Mouse (Mus musculus): ENCODE measurements at regions not wholly inside any gene's neighbourhood (a gene's known extent, or its start where the extent isn't known, plus 50 kb on each side); places are given as distances from the start of the nearest gene placed in this dataset.

DNA sequence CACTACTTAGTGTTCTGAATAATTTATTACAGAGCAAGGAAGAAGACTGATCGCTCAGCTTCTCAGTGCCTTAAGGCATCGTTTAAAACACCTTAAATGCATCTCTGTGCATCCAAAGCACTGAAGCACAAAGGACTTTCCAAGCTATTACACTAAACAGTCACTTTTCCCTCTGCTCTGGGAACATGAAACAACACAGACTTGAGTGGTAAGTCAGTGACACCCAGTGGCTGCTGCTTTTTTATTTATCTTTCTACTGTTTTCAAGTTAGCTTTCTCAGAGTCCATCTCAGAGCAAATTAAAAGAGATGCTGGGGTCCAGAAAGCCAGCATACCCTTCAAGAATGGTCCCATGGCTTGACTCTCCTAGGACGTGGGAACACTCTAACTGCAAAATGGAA is 162.3 kb upstream of the Ttc29 start:
- ATAC-seq (ENCODE audit: insufficient number of reproducible peaks, insufficient read depth, low FRiP score, low TSS enrichment, low read depth), result no peak

GRCm38 (mm10) chr8:78054435-78054834 is 158.7 kb upstream of the Ttc29 start:
- Histone ChIP-seq H3K9me3 (no peaks in the 10 kb centered on the region), H3K4me1 (peaks cover 3% of the 10 kb centered on the region; the same call in 1 of the 2 replicates), H3K27me3 (no peaks in the 10 kb centered on the region), H3K36me3 (no peaks in the 10 kb centered on the region), H3K27ac (no peak overlapping the region), H3K4me3 (no peak overlapping the region), H3K9ac (no peak overlapping the region), H3K4me2 (no peak overlapping the region)
- WGBS, result 18% methylated on average over 5 of the region's 5 CpGs
- no peak for ATAC-seq (ENCODE audit: insufficient number of reproducible peaks, insufficient read depth, low FRiP score, low TSS enrichment, low read depth)

More for the DNA sequence above, 162.3 kb upstream of the Ttc29 start:
- Histone ChIP-seq H3K4me1 (peaks cover 3% of the 10 kb centered on the region; the same call in 1 of the 2 replicates), H3K9ac (no peak overlapping the region), H3K9me3 (no peaks in the 10 kb centered on the region), H3K27ac (no peak overlapping the region), H3K4me3 (no peak overlapping the region), H3K4me2 (no peak overlapping the region), H3K27me3 (no peaks in the 10 kb centered on the region), H3K36me3 (no peaks in the 10 kb centered on the region)
- 77% methylated on average over 3 of the region's 3 CpGs for WGBS

DNA sequence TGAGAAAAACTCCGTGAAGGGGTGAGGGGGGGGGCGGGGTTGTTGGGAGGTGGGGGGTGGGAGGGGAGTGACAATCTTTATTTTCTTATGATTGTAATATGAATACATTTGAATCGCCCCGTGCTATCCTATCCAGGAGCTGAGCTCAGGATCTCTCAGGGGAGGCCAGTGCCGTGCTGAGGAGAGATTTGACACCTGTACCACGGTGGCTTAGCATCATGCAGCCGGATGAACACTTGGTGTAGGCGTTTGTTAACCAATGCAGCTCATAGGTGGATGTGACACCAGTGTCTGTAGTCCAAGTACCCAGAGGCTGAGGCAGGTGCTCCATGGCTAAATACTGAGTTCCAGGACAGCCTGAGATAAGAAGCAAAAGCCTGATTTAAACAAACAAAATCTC is 158.2 kb upstream of the Ttc29 start:
- Histone ChIP-seq H3K4me3 (no peak overlapping the region), H3K9ac (no peak overlapping the region), H3K36me3 (no peaks in the 10 kb centered on the region), H3K27me3 (no peaks in the 10 kb centered on the region), H3K9me3 (no peaks in the 10 kb centered on the region), H3K27ac (no peak overlapping the region), H3K4me2 (no peak overlapping the region), H3K4me1 (peaks cover 3% of the 10 kb centered on the region; the same call in 1 of the 2 replicates)
- ATAC-seq (ENCODE audit: insufficient number of reproducible peaks, insufficient read depth, low FRiP score, low TSS enrichment, low read depth), result 0 out of 2 replicates have a peak, but pooled peaks have one; percentile 43
- 14% methylated on average over 8 of the region's 8 CpGs for WGBS

- ATAC-seq (ENCODE audit: insufficient number of reproducible peaks, insufficient read depth, low FRiP score, low TSS enrichment, low read depth), result no peak
Measured at GRCm38 (mm10) chr8:78055531-78055930, 157.6 kb upstream of the Ttc29 start.

DNA sequence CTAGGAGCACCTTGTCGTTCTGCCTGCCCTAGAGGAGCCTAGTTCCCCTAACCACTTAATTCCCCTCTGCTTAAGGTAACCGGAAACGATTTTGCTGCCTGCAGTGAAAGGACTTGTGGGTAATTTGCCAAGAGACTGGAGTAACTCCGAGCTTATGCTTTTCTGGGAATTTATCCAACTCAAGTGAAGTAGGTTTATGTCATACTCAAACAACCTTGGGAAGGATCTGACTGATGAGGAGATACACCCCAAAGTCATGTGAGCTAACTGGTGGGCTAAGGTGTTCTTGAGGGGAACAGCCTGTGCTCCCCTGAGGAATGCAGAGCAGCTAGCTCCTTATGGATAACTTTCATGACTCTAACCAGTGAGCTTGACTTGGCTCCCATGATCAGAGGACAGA is 155.7 kb upstream of the Ttc29 start:
- H3K4me1 ChIP-seq, result peaks cover 7% of the 10 kb centered on the region; the same call in 1 of the 2 replicates
- no peak overlapping the region for H3K4me3 ChIP-seq
- no peak overlapping the region for H3K9ac ChIP-seq
- H3K9me3 ChIP-seq, result no peaks in the 10 kb centered on the region
- no peak overlapping the region for H3K27ac ChIP-seq
- WGBS, result 55% methylated on average over 4 of the region's 4 CpGs
- no peaks in the 10 kb centered on the region for H3K36me3 ChIP-seq
- H3K4me2 ChIP-seq, result no peak overlapping the region
- no peak for ATAC-seq (ENCODE audit: insufficient number of reproducible peaks, insufficient read depth, low FRiP score, low TSS enrichment, low read depth)
- no peaks in the 10 kb centered on the region for H3K27me3 ChIP-seq

More at GRCm38 (mm10) chr8:78055531-78055930, 157.6 kb upstream of the Ttc29 start:
- H3K4me1 ChIP-seq, result peaks cover 3% of the 10 kb centered on the region; the same call in 1 of the 2 replicates
- H3K4me3 ChIP-seq, result no peak overlapping the region
- H3K9me3 ChIP-seq, result no peaks in the 10 kb centered on the region
- H3K27ac ChIP-seq, result no peak overlapping the region
- no peaks in the 10 kb centered on the region for H3K36me3 ChIP-seq
- H3K27me3 ChIP-seq, result no peaks in the 10 kb centered on the region
- no peak overlapping the region for H3K9ac ChIP-seq
- H3K4me2 ChIP-seq, result no peak overlapping the region
- 61% methylated on average over 3 of the region's 3 CpGs for WGBS

DNA sequence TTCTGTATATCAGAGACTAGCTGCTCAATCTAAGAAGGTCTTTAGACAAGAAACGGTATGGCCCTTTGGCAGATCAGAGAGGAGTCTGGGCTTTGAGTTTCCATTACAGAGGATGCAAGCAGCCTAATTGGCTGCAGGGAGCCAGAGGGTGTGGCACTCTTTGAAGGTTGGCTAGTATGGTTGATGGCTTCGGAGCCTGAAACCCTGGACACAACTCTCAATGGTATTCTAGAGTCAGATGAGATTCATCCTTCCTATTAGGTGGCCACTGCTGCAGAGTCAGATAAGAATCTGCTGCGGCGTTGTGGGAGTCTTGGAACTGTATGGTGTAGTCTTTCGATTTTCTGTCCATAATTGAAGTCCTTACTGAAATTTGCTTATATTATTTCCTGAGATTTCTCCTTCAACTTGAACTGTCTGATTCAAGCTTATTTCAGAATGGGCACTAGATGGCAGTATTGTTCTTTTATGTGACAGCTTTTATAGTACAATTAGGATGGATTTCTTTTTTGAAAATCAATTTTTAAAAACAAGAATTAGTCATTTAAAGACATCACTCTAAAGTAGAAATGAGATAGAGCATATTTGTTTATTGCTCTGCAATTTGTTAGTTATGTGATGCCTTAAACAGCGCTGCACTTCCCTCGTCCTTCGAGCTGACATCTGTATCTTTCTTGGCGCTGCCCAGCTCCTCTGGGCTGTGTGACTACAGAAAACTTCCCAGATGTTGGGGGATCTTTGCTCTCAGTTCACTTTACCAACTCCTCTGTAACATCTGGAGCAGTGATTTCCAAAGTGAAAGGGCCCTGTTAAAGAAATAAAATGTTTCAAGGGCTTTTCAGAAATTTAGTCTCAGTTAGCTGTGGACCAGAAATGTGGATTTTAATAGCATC is 151.0 kb upstream of the Ttc29 start:
- Histone ChIP-seq H3K27me3 (peaks cover 9% of the 10 kb centered on the region), H3K9me3 (no peaks in the 10 kb centered on the region), H3K27ac (peak overlapping the region; percentile 12; the same call in 1 of the 2 replicates), H3K4me1 (peaks cover 27% of the 10 kb centered on the region), H3K4me3 (no peak overlapping the region), H3K9ac (no peak overlapping the region), H3K36me3 (no peaks in the 10 kb centered on the region), H3K4me2 (peak overlapping the region; percentile 46)
- 32% methylated on average over 9 of the region's 9 CpGs for WGBS
- no peak for ATAC-seq (ENCODE audit: insufficient number of reproducible peaks, insufficient read depth, low FRiP score, low TSS enrichment, low read depth)

DNA sequence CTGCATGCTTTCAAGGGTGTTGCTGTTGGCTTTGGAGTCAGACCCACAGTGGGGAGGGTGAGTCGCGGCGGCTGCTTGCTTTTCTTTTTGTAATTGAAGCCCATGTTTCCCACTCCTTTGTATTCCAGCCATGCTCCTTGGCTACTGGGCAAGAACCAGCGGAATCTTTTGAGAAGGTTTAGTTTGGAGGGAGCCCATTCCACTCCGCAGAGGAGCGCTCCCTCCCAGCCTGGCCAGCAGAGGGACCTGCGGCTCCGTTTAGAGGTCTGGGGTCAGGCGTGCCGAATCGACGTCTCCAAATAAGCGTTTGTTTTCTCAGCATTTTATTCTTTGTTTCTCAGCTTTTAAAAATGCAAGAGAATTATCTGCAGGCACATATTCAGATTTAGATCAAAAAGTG is 149.6 kb upstream of the Ttc29 start:
- Histone ChIP-seq H3K4me3 (peak overlapping the region; percentile 30), H3K36me3 (no peaks in the 10 kb centered on the region), H3K27ac (no peak overlapping the region), H3K4me1 (peaks cover 28% of the 10 kb centered on the region), H3K9me3 (no peaks in the 10 kb centered on the region), H3K4me2 (peak overlapping the region; percentile 58), H3K27me3 (peaks cover 22% of the 10 kb centered on the region), H3K9ac (peak overlapping the region; percentile 49; the same call in 1 of the 2 replicates)
- no peak for ATAC-seq (ENCODE audit: insufficient number of reproducible peaks, insufficient read depth, low FRiP score, low TSS enrichment, low read depth)
- WGBS, result 2% methylated on average over 13 of the region's 13 CpGs

GRCm38 (mm10) chr8:78064161-78064560 is 148.9 kb upstream of the Ttc29 start:
- H3K4me3 ChIP-seq, result peak overlapping the region; percentile 30
- H3K4me2 ChIP-seq, result peak overlapping the region; percentile 58
- H3K27ac ChIP-seq, result no peak overlapping the region
- H3K27me3 ChIP-seq, result peaks cover 23% of the 10 kb centered on the region
- no peaks in the 10 kb centered on the region for H3K9me3 ChIP-seq
- H3K36me3 ChIP-seq, result no peaks in the 10 kb centered on the region
- 39% methylated on average over 13 of the region's 13 CpGs for WGBS
- peak overlapping the region; percentile 49 for H3K9ac ChIP-seq
- peaks cover 32% of the 10 kb centered on the region for H3K4me1 ChIP-seq
- no peak for ATAC-seq (ENCODE audit: insufficient number of reproducible peaks, insufficient read depth, low FRiP score, low TSS enrichment, low read depth)

DNA sequence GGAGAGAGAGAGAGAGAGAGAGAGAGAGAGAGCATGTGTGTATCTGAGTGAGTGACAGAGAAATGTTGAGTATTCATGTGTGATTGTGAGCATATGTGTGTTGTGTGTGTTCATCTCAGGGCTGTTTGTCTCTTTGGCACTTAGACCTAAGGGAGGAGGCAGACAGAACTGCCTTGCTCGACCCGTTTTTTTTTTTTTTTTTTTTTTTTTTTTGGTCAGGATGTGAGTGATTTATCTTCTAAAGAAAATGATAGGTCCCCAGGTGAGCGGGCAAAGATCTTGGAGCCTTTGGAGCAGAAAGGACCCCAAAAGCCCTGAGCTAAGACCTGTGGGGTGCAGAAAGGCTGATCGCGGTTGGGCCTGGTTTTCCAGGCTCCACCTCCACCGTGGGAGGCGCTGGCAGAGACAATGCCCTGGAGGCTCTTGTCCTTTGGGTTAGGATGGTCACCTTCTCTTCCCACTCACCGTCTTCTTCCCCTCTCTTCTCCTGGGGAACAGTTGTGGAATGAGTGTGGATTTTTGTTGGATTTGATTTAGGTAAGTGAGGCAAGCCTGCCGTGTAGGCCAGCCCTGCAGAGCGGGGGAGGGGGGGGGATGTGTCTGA is 147.1 kb upstream of the Ttc29 start:
- peaks cover 23% of the 10 kb centered on the region for H3K27me3 ChIP-seq
- H3K9ac ChIP-seq, result no peak overlapping the region
- no peak overlapping the region for H3K4me3 ChIP-seq
- ATAC-seq (ENCODE audit: insufficient number of reproducible peaks, insufficient read depth, low FRiP score, low TSS enrichment, low read depth), result no peak
- H3K9me3 ChIP-seq, result no peaks in the 10 kb centered on the region
- WGBS, result 29% methylated on average over 10 of the region's 10 CpGs
- no peaks in the 10 kb centered on the region for H3K36me3 ChIP-seq
- no peak overlapping the region for H3K4me2 ChIP-seq
- no peak overlapping the region for H3K27ac ChIP-seq
- H3K4me1 ChIP-seq, result peaks cover 32% of the 10 kb centered on the region

DNA sequence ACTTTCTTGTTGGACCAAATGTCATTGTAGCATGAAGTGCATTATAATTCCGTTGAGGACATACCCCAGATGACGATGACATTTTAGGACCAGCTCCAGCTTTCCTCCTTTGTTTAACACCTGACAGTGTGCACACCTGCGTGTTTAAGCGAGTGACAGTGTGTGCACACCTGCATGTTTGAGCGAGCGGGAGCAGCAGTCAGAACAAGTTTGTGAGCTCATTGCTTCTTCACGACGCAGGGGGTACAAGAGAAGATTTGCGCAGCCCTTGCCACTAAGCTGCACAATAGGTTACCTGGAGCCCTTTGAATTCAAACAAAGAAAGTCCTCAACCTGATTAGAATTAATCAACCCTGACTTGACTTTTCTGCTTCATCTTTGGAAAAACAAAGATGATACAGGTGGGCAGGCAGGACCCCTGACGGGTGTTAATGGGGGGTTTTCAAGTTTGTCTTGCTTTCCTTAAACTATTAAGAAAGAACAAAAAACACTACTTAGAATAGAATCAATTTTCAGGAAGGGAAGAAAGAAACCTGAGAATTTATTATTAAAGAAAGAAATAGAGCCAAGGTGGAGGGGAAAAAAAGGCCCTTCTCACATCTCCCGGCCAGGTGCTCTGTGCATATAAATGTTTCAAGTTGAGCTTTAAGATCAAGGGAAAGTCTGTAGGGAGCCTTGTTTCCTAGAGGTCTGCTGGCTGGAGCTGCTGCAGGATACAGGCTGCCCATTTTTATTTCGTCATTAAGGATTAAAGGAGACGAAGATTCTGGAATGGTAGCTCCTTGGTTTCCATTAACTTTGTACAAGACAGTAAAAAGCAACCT is 144.8 kb upstream of the Ttc29 start:
- Histone ChIP-seq H3K4me2 (no peak overlapping the region), H3K27me3 (peaks cover 23% of the 10 kb centered on the region), H3K4me1 (peaks cover 21% of the 10 kb centered on the region), H3K9me3 (no peaks in the 10 kb centered on the region), H3K27ac (no peak overlapping the region), H3K9ac (no peak overlapping the region), H3K4me3 (no peak overlapping the region), H3K36me3 (no peaks in the 10 kb centered on the region)
- 21% methylated on average over 13 of the region's 13 CpGs for WGBS
- ATAC-seq (ENCODE audit: insufficient number of reproducible peaks, insufficient read depth, low FRiP score, low TSS enrichment, low read depth), result no peak

DNA sequence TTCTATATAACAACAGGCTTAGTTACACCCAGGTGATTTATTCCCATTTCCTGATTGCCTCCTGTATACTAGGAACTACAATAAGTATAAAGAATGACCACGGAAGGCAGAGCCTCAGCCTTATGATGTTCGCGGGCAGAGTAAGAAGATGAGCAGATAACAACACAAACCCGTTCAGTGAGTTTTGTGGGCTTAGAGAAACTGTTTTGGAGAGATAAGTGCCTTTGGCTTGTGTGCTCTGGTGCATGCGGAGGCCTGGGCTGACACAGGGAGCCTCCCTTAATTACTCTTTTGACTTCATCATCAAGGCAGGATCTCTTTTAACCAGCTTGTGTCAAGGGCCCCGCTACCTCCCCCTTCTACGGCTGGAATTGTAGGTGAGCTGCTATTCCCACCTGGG is 139.3 kb upstream of the Ttc29 start:
- no peaks in the 10 kb centered on the region for H3K36me3 ChIP-seq
- no peaks in the 10 kb centered on the region for H3K27me3 ChIP-seq
- H3K4me2 ChIP-seq, result no peak overlapping the region
- no peaks in the 10 kb centered on the region for H3K9me3 ChIP-seq
- H3K9ac ChIP-seq, result no peak overlapping the region
- no peak for ATAC-seq (ENCODE audit: insufficient number of reproducible peaks, insufficient read depth, low FRiP score, low TSS enrichment, low read depth)
- H3K4me3 ChIP-seq, result no peak overlapping the region
- H3K27ac ChIP-seq, result no peak overlapping the region
- peaks cover 17% of the 10 kb centered on the region; the same call in 1 of the 2 replicates for H3K4me1 ChIP-seq
- WGBS, result 75% methylated on average over 7 of the region's 7 CpGs

Measured in embryonic facial prominence, embryonic 13.5 days (tissue).